Mouse (Mus musculus) ES-E14 (cell line): ENCODE data around the gene Ociad2.
A peak's percentile ranks its signal among the peaks of the same experiment; 100 is the strongest.

Experiments used
- CHD2 ChIP-seq: IDR thresholded peaks from 2 replicates; pipeline ENCODE4 v1.6.1; 2014; ENCODE audit warnings: mild to moderate bottlenecking, low read depth, low read length, inconsistent platforms
- HCFC1 ChIP-seq: IDR thresholded peaks from 2 replicates; pipeline ENCODE4 v1.6.1; 2012; ENCODE audit warnings: low read length, inconsistent platforms, borderline replicate concordance; ENCODE audit not compliant: insufficient read depth
- MAFK ChIP-seq: IDR thresholded peaks from 2 replicates; pipeline ENCODE4 v1.6.1; 2014; ENCODE audit warnings: mild to moderate bottlenecking, low read depth, low read length, inconsistent platforms; ENCODE audit not compliant: insufficient read depth
- ZC3H11A ChIP-seq: IDR thresholded peaks from 2 replicates; pipeline ENCODE4 v1.6.1; 2012; ENCODE audit warnings: low read depth, mild to moderate bottlenecking, inconsistent platforms, low read length, borderline replicate concordance
- ZNF384 ChIP-seq: IDR thresholded peaks from 2 replicates; pipeline ENCODE4 v1.6.1; 2012; ENCODE audit warnings: low read depth, low read length, inconsistent platforms

GRCm38 (mm10) chr5:73379908-73380307, 39.1 kb upstream of the Ociad2 start:
- TF ChIP-seq ZNF384, result no peak
- peak; percentile 82; the same call in 1 of the 2 replicates for TF ChIP-seq ZC3H11A
- no peak for TF ChIP-seq CHD2
- TF ChIP-seq HCFC1, result no peak
- TF ChIP-seq MAFK, result no peak
